Mouse (Mus musculus) lung, postnatal 0 days (tissue): ENCODE results near the gene Kyat1.

Source experiments
- CTCF ChIP-seq: IDR thresholded peaks from 2 replicates; pipeline ENCODE4 v1.5.1; 2016; ENCODE audit warnings: antibody characterized with exemption, mild to moderate bottlenecking
- EP300 ChIP-seq: IDR thresholded peaks from 2 replicates; pipeline ENCODE4 v1.6.1; 2016; ENCODE audit warnings: antibody characterized with exemption, mild to moderate bottlenecking, control low read depth

DNA sequence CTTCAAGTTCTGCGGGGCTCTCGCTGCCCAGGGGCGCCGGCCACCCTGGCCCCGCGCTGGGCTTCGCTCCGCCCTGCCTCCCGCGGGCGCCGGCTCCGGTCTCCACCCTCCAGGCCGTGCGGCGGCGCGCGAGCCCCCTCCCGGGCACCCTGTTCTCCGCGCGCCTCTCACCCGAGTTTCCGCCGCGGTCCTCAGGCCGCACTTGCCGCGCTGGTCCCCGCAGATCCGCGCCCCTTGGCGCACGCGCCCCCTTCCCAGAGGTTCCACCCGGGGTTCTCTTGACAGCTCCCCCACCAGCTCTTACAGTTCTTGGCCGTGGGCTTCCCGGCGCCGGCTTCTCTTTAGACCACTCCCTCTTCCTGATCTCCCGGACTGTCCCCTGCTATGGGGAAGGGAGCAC lies 32.2 kb upstream of the Kyat1 start:
- TF ChIP-seq CTCF (no peak), EP300 (no peak)
